Mouse (Mus musculus) fat pad, adult 2 months (tissue): ENCODE results near the gene Pars2.

Source experiments
- DNase-seq: peaks from one replicate; pipeline ENCODE4 v3.0.0-alpha.2; 2011; ENCODE audit warnings: low read depth, low spot score; ENCODE audit errors: extremely low read depth

Gene Pars2

GRCm38 (mm10) chr4:106650833-106651527 is at the start of gene Pars2:
TSS of gene Pars2 (plus strand) at chr4:106651069.
- DNase-seq: peak; percentile 66

- no peak for DNase-seq
Observed at GRCm38 (mm10) chr4:106606639-106607554, 44.0 kb upstream of the Pars2 start.

- no peak for DNase-seq
Observed at GRCm38 (mm10) chr4:106607905-106608304, 43.0 kb upstream of the Pars2 start.

DNA sequence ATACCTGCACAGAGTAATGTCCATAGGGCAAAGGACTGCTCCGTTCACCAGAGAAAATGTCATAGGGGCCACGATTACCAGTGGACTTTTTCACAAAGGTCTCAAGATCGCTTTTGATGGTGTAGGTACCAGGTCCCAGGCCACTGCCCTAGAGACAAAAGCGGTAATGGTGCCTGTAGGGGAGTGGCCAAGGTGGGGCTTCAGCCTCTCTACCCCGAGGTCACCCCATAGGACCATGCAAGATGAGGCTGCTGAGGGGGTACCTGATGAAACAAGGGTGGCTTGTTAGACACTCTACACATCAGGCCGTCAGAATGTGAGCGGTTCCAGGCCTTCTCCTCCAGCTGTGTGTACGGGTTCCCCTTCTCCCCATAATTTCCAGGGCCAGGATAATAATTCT is 37.8 kb upstream of the Pars2 start:
- no peak for DNase-seq

DNA sequence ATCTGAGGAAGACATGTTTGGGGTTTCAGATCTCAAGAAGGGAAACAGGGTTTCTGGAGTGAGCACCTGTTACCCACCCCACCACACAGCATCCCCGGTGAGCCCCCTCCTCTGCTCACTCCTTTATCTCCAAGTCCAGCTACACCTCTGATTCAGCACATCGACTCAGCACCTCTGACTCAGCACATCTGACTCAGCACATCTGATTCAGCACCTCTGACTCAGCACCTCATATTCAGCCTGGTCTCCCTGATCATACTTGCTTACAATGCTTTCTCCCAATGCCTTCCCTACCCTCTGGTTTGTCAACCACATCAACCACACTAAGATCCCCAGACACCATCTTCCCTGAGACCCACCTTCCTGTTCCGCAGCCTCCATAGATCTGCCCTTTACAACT is 37.3 kb upstream of the Pars2 start:
- no peak for DNase-seq

DNA sequence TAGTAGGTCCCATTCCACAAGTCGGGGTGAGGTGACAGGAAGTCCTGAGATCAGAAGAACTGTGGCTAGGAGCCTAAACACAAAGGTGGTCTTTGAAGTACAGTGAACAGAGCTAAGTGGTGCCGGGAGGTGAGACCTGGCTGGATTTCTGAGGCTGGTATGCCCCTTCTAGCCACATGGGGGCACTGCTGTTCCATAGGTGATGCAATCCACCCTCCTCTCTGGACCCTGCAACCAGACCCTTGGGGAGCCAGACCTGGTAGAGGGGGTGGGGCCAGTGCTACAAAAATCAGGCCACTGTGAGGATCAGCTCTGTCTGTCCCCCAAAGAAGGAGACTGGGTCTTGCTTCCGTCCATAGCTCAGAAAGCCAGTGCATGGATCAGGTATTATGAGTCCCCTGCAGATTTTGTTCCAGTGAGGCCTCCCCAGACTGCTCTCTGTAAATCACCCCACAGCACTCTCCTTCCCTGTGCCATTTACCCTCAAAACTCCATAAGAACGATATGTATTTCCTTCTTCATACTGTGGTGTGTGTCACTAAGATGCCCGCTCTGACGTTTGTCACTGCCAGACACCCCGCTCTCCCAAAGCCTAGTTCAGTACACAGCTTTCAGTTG is 36.6 kb upstream of the Pars2 start:
- no peak for DNase-seq

GRCm38 (mm10) chr4:106614881-106615280 is 36.0 kb upstream of the Pars2 start:
- no peak for DNase-seq

DNA sequence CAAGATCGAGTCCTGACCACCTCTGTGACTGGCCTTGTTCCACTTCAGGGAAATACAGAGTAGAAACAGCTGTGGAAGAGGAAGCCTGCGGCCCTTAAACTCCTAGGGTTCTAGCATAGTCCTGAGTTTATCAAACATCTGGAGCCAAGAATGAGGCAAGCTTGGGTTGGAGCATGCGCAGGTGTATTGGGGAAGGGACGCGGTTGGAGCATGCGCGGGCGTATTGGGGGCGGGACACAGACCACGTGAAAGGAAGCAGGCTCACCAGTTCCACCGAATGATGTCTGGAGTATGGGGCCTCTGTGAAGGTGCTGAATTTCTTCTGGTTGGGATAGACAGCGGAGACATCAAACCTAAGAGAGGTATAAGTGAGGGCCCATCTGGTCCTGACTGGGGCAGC is 35.2 kb upstream of the Pars2 start:
- DNase-seq: no peak

DNA sequence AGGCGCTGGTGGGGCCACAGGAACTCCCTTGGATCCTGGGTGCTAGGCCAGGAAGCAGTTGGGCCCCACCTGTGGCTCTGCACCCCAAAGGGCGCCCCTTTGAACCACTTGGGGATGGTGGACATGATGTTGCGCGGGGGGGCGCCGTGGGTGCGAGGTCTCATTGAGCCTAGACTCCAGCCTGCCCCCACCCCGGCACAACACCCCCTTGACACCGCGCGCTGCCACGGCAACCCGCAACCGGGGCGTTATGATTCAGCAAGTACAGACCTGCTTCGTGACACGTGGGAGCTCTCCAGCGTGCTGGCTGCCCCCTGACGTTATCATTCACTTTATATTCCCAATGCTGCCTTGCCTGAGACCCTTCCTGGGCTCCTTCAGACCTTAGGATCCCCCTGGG is 33.8 kb upstream of the Pars2 start, which contains the start of gene Lexm:
Gene Lexm (minus strand): TSS at position 186 of the 400 bp plus-strand sequence.
- no peak for DNase-seq

GRCm38 (mm10) chr4:106618898-106619297 is 32.0 kb upstream of the Pars2 start:
- DNase-seq: no peak

- no peak for DNase-seq
Observed at GRCm38 (mm10) chr4:106621428-106621827, 29.4 kb upstream of the Pars2 start.

DNA sequence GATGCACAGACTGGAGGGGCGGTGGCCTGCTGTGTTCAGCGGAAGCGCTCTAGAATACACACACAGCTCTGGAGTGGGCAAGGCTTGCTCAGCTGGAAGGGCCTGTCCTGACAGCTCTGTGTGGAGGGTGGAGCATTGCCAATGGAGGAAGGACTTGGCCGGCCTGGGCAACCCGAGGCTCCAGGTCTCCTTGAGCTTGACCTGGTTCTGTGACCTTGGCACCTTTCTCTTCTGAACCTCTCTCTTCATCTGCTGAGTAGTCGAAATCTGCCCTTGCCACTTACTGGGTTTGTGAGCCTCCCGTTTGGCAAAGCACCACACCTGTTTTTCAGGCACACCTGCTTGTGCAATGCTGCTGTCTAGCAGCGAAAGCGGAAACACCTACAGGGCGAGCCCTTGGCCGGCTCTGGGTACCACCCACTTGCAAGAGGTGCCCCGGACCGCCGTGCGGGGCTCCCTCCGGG is 28.8 kb upstream of the Pars2 start, which contains the start of gene Ttc22:
Gene Ttc22 (plus strand): TSS at position 403 of the 464 bp plus-strand sequence.
- peak; percentile 65 for DNase-seq

GRCm38 (mm10) chr4:106622712-106623111 is 28.2 kb upstream of the Pars2 start:
- DNase-seq: no peak

DNA sequence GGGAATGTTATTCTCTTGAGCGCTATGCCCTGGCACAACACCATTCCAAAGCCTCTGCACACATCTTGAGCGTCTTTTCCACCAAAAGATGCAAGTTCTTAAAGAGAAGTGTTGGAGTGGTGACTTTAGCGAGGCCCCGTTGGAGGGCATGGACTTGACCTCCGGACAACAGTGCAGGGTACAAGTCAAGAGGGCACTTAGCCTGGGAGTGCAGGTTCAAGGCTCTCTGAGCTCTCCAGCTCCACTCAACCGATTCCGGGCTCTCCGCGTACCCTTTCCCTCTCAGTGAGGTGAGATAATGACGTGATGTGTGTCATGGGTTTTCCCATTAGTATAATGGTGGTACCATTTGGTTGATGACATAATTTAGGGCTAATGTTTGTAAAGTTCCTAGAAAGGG is 26.6 kb upstream of the Pars2 start:
- no peak for DNase-seq

- no peak for DNase-seq
Observed at GRCm38 (mm10) chr4:106627809-106628208, 23.1 kb upstream of the Pars2 start.

GRCm38 (mm10) chr4:106628650-106629360 is 22.1 kb upstream of the Pars2 start:
- no peak for DNase-seq

DNA sequence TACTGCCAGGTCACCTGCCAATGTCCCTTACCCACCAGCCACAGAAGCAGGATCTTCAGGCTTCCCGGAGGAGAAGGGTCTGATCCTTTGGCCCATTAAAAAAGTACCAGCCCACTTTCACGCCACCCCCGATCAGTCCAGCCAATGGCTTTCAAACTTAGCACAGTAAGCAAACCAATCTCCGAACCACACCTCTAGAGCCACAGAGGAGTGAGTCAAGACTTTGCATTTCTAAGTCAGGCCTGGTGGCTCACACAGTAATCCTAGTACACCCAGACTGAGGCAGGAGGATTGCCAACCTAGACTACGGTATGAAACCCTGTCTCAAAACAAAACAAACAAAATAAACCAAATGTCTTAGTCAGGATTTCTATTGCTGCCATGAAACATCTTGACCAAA is 21.5 kb upstream of the Pars2 start:
- DNase-seq: no peak

GRCm38 (mm10) chr4:106630333-106631220 is 20.3 kb upstream of the Pars2 start:
- DNase-seq: no peak

GRCm38 (mm10) chr4:106632313-106632712 is 18.6 kb upstream of the Pars2 start:
- DNase-seq: no peak
